Mouse (Mus musculus) cerebellum, postnatal 25 days (tissue): ENCODE results near the gene Tmem201.

Experiments used
- DNase-seq, 2 experiments: peaks; one replicate each; pipeline ENCODE4 v3.0.0; 2021; ENCODE audit warnings: mixed read lengths in 2 of 2

Tmem201 gene

DNA sequence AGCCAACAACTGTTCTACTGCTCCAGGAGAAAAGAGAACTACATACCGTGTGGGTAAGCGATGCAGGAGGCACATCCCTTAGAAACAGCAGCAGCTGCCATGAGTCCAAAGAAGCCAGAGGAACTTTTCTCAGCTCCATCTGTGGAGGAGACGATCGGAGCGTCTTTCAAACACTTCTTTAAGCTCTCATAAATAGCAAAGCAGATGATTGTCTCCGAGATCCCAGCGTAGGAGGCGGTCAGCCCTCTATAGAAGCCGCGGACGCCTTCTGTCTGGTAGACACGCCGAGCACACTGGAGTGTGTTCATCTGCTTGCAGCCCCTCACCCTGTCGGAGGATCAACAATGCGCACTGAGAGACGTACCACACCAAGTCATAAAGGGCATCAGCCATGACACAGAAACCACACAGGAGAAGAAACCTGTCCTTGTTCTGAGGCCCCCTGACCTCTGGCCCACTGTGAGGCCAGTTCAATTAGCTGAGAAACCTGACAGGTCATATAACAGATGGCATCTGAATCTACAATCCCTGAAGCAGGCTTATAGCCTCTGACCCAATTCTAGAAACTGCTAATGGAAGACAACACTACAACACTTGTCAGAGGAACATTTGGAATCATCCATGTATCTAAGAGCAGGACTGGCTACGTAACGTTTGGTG, 11.3 kb upstream of the Tmem201 start:
- no peak for DNase-seq

DNA sequence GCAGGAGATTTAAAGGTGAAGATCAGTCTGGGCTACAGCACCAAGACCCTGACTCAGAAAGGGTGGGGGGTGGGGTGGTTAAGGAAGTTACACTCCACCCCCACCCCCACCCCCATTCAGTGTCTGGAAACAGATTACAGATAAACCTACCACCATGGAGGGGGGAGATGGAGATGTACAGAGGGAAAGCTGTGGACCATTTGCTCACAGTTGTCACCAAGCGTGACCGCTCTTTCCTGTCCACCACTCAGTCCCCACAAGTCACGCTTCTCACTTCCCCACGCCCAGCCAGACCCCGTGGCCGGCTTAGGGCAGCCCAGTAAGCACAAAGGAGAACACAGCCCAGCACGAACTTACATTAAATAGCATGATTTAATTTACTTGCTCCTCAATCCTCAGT, 6.3 kb upstream of the Tmem201 start:
- DNase-seq = peak in 1 of 2 experiments; percentile 2

DNA sequence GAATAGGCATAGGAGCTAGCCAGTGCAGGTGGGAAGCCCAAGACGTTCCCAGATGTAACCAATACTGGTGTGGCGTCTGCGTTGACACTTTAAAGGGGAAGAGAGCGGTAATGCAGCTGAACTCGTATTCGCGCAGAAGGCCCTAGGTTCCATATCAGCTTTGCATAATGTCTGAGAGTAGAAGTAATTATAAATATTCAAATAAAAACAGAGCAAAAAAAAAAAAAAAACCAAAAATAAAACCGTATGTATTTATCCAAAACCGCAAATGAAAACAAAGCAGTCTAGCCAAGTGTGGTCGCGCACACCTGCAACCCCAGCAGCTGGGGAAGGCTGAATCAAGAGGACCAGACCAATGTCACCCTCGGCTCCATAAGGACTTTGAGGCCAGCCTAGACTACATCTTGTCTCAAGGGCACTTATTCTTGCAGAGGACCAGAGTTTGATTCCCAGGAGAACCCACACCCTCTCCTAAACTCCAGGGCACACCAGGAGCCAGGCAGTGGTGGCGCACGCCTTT, 4.2 kb upstream of the Tmem201 start:
- DNase-seq = peak in 1 of 2 experiments; percentile 5

DNA sequence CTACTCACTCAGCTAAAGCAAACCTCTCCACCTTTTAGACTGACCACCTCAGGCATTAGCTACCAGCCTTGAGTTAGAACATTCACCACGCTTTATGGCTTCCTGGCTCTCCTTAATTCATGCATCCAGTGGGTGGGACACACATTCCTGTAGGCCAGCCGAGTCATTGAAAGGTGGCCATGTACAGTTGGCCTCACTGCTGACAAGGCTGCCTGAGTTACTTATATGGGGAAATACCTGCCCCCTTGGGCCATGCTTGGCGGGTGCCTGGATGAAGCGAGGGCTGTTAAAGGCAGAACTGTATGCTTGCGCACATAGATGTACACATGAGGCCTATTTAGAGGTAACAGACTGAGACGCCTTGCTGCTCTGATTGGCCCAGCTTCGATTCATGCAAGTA, 2.5 kb upstream of the Tmem201 start:
- DNase-seq = no peak

DNA sequence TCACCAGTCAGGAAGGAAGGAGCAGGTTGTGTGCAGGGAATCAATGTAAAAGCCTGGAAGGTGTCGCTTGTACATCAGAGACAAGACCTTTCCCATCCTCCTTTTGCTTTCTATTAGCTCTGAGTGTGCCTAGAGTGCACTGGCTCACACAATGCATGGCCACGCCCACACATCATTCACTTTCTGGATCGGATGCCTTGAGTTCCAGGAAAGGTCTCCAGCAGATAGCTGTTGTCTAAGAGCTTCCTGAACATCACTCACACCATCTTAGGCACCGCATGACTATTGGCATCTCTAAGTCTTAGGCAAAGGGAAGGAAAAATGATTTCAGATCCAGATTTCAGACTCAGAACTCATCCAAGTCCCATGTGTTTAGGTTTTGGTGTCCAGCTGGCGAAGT, 1.6 kb upstream of the Tmem201 start:
- no peak for DNase-seq

DNA sequence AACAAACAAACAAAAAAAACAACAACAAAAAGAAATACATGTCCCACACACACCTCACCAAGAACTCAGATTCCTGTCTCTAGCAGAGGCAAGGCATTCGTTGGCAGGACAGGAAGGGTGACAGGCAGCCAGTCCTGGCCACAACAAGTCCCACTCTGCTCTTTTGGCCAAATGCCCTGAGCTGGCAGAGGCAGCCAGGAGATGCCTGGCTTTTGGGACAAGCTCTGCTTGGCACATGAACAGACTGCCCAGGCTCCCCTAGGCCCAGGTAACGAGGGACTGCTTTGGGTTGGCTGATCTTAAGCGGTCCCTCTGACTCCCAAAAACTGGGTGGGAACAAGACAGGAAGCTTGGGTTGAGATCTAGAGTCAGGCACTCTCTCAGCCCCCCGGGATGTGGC, 1.3 kb downstream of the Tmem201 start:
- DNase-seq = peak; percentile 96 to 97

DNA sequence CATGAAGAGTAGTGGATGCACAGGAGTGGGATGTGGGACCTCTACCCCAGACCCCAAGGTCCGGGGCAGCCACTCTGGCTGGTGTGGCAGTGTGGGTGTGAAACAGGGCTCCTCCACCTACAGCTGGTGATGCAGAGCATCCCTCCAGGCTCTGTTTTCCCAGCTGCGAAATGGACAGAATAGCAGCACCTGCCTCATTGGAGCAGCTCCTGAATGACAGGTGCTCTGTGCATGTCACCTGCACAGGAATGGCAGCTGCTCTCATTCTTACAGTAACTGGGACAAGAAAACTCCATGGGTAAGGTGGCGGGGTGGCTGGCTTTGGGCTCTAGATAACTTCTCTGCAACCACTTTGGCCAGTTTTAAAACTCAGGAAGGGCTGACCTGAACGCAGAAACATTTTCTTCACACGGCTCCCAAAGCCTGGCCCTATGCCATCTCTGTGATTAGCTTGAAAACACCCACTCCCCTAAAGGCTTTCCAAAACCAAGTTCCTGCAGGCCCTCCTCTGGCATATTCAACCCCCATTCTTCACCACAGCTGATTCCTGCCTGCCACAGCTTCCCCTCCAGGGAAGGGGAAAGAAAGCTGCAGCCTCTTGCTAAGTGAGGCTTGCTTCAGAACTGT, 2.1 kb downstream of the Tmem201 start:
- peak in 1 of 2 experiments; percentile 58 for DNase-seq

DNA sequence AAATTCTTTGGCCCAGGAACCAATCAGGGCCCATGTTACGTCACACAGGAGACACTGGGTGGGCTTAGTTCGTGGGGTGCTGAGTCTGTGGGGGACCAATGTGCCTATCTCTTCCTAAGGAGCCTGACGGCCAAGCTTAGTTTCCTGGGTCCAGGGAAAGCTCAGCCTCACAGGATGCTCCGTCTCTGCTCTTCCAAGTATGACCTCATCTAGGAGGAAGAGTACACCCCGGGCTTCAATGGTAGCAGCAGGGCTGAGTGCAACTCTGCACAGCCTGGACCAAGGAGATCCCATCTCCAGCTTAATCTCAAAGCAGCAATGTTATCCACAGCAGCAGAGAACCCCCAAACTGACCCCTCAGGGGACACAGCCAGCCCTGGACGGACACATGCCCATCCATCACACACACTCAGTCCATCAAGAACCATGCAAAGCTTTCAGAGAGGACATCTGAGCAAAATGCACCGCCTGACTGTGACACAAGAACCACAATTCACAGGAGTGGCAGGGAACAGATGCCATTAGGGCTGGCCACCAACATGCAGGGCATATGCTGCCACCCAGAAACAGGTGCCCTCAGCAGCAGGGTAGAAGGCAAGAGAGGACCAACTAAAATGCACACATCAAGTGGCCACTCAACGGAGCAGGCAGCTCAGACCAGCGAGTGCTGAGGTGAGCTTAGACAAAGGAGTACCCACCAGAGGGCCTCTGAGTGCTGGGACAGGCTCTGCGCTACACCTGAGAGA, 2.9 kb downstream of the Tmem201 start:
- DNase-seq = peak; percentile 88 to 90

DNA sequence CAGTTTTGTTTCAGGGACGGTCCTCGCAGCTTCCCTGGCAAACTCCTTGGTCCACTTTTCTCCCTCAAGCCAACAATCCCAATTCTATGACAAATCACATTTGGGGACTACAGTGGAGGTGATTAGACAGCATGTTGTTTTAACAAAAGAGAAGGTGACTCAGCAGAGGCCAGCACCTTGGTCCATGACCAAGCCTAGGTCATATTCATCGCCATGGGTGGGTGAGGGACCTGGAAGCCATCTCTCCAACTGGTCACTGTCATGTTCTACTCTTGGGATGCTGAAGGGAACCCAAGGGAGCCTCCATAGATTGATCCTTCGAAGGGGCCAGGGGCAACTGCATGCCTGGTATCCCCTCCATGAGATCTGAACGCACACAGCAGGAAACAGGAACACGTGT, 3.6 kb downstream of the Tmem201 start:
- peak in 1 of 2 experiments; percentile 31 for DNase-seq

DNA sequence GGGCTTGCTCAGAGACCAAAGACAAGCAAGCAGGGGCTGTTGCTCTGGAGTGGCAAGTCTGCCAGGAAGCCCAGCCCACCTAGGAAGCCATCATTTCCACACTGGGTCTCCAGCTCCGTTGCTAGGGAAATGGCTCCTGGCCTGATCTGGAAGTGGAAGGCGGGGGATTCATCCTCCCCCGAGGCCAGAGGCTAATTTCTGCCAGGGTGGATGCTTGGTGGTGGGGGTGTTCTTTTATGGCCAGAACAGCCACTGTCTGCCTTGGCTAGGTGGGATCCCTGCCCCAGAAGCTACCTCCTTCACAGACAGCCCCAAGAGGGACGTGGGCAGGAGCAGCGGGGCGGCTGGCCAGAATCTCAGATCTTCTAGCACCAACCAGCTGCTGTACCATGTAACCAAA, 4.1 kb downstream of the Tmem201 start:
- DNase-seq = peak; percentile 52 to 62

DNA sequence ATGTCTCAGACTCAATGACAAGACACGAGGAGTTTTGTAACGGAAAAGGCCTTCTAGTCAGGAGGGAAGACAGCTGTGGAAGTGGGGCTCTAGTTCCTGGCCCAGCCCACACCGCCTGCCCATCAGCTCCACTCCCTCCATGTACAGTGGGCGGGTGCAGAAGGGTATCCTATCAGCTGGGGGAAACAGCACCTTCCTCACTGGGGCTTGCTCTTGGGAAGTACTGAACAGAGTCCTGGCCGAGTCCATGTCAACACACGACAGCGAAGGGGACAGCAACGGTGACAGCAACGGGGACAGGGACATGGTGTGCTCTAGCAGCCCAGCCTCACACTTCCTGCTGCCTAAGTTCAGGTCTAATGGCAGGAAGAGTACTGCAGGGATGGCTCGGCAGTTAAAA, 5.0 kb downstream of the Tmem201 start:
- DNase-seq = peak in 1 of 2 experiments; percentile 33

DNA sequence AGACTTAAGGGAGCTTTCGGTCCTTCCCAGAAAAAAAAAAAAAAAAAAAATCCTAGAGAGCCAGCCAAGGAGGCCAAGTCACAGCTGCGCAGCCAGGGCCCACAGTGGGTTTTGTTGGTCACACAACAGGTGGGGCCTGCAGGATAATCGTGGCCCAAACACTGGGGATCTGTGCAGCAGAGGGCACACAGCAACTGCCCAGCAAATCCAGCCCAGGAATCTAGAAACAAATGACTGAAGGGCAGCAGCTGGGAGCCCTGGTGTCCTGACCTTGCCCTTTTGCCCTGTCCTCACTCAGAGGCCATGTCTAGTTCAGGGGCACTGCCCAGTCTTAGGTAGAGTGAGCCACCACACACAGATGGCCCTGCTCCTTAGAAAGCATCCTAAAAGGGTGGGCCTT, 5.5 kb downstream of the Tmem201 start:
- DNase-seq = peak in 1 of 2 experiments; percentile 25

DNA sequence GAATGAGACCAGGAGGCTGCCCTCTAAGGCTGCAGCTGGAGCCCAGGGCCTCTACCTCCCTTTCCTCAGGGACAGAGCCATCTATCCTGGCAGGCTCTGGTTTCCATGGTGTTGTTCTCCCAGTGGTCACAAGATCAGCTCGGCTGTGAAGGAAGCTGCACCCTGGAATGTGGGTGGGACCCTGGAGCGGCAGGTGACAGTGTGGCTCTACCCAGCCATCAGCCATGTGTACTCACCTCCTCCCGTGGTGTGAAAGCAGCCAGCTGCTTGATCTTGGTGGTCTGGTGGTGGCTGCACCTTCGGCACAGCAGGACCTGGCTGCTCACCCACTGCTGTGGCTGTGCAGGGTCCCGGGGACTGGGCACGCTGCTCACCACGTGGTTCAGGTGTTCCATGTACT, 7.0 kb downstream of the Tmem201 start:
- DNase-seq = peak in 1 of 2 experiments; percentile 24

DNA sequence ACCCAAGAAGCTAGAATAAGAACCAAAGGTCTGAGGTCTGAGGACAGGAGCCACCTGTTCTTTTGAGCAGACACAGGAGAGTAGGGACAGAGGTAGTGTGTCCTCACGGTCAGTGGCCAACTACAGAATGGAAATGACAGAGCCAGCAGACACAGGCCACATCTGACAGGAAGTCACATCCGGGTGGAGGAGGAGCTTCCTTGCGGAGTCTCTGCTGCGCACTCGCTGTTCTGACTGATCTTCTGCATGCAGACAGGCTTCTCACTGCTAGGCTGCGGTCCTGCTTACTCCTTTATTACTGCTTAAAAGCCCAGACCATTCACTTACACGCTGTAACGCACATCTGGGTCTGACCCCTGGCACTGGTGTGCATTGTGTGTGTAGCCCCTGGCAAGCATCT, 9.0 kb downstream of the Tmem201 start:
- DNase-seq = peak in 1 of 2 experiments; percentile 14

DNA sequence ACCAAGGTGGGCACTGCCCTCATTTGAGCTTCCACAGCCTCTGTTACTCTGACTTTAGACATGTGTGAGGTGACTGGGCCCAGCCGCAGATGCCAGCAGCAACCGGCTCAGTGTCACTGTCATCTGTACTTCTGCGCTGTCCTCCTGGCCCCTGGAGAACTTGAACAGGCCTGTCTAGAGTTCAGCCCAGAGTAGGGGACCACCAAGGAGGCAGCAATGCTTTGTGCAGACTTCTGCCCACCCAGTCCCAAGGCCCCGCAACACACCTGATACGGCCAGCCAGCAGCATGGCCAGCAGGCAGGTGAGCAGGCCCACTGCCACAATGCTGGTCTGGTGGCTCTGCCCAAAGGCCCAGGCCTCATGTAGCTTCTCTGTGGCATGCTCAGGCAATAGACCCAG, 10.2 kb downstream of the Tmem201 start:
- DNase-seq = peak in 1 of 2 experiments; percentile 29

DNA sequence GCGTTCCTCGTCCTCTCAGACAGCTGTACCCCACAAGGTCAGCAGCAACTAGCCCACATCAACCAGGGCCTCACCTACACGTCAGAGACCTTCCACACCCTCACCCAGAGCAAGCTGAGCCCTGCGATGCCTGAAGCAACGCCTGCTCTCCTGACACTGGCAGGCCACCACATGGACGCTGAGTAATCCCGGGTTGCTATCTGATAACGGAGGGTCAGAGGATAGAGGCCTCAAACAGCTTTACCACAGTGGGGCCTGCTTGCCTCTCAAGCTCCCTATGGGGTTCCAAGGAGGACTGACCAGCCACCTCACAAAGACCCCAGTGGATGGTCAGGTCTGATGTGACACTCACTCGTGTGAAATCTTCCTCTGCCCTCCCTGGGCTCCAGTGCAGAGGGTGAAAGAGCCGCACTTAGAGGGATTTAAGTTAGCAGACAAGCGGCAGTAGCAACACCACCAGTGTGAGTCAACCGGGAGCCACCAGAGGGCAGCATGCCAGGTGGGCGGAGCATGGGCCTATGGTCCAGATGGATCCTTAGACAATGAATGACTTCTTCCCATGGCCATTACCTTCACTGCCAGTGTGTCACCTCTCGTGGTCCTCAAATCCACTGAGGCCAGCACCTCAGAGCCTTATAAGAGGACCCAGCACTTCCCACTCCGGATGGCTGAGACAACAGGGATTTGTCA, 12.0 kb downstream of the Tmem201 start:
- peak; percentile 98 to 99 for DNase-seq

DNA sequence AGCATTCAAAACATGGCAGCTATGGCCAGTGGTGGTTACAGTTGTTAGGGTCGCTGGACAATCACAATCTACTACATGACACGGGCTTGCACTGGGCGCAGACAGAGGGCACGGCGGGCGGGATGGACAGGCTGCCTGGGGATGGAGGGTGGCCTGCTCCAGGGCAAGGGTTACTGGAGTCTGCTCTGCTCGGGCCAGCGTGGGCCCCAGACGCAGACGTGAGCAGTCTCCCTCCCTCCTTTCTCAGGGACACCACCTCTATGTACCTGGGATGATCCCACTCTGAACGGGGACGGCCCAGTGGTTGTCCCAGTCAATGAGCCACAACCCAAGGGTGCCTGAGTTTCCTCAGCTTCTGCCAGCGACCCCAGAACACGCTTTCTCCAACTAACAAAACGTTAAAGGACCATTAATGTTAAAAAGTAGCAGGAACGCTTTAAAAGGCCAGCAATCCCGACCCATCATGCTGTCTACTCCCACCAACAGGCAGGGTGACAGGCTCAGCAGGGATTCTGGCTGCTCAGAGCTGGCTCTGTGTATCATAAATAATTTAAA, 12.9 kb downstream of the Tmem201 start:
- DNase-seq = peak in 1 of 2 experiments; percentile 41

DNA sequence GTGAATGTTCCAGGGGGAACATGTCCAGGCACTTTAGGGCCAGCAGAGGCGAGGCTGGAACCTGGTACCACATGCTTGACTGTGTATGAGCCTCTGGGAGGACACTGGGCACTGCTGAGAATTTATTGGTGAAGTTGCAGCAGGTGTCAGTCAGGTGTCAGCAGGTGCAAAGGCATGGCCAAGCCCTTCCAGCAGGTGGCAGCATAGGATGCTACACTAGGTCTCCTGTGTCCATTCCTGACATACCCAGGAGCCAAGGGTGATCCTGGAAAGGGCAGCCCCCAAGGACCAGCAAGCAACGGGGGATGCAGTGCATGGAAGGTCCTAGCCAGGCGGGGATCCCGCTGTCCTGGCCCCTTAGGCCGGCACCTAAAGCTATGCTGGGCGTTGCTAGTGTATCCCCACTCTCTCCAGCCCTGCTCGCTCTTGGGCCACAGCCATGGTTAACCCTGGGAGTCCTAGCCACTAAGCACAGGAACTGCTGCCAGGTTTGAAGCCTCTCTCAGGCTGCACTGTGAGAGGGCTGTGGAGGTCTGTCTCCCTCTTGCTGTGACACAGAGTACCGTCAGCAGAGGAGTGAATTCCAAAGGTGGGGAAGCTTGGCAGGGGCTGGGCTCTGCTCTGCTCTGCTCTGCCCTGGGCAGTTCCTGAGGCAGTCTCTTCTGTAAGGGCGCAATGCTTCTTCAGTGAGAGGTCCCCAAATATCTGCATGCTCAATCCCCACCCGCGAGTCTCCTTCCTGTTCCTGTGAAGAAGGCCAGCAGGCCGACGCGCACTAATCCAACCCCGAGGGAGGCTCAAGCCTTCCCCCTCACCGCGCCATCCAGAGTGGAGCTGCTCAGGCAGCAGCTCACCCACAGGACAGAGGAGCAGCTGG, 13.8 kb downstream of the Tmem201 start:
- peak; percentile 94 to 95 for DNase-seq

DNA sequence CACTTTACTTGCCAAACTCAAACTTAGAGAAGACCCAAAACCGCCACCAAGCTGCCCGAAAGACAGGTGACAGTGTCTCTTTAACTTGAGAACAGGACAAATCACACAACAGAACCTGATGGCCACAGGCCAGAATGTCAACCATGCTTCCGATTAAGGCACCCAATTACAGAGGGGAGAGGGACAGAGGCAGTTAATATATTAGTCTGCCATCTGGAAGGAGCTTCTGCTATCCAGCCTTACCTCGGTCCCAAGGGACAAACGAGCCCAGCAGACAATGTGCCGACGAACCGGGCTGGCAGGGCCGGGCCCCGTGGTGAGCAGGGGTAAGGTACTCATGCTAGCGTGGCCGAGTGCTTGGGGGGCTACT, 14.8 kb downstream of the Tmem201 start:
- peak in 1 of 2 experiments; percentile 44 for DNase-seq

DNA sequence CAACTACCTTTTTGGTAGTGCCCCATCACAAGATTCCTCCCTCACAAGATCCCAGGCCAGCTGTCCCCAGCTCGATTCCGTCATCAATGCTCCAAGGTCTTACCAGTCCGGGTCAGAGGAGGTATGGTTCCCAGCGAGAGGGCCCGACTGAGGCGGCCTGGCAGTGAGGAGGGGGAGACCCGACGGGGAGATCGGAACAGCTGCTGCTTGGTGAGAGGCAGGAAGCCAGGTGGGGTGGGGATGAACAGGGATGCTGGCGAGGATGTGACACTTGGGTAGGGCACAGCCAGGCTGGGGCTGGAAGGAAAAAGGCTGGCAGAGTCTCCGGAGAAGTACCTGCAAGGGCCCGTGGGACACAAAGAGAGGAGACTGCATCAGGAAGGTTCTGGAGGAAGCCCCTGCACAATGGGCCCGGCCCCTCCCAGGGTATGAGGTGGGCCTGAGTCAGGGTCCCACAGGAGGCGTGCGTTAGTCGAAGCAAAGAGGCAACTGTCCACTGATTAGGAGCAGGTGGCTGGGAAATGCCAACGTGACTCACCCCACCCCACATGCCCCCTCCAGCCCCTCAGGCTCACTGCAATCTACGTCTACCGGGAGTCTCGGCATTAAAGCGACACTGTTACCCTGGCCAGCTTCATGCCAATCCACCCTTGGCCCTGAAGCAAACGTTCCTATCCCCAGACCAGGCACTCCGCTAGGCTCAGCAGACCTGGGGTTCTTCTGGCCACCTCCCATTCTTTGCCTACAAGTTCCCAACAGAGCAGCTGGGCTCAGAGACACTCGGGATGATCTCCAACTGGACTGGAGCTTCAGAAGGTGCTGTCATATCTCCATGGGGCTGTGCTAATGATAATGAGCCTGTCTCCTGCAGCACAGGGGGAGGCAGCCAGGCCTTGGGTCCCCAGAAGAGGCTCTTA, 15.5 kb downstream of the Tmem201 start:
- DNase-seq = peak; percentile 45 to 48

DNA sequence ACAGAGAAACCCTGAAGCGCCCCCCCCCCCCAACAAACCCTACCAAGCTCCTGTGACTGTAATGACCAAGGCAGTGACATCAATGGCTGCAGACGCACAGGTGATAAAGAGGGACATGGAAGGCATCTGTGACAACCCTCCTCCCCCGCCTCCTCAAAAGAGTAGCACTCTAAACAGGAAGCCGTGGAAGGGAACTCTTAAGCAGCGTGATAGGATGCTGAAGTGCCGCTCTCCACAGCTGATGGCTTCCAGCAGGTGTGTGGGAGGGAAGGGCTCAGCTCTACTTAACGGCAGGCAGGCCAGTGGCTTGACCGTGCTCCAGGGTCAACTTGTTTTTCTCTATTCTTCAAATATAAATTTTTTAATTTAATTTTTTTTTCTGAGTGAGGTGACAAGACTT, 16.7 kb downstream of the Tmem201 start:
- no peak for DNase-seq
